Mouse (Mus musculus) limb, embryonic 14.5 days (tissue): ENCODE results near the gene Lrrc51. TPM values are rescaled to one million over a fixed set of nuclear protein-coding genes. Genes with fewer than 3 reads are reported as not detected.

ENCODE experiments used
- ATAC-seq: fragments of 200-750 bp; cut with Nextera tagmentation; 2 replicates; pipeline ENCODE4 v1.8.0; 2017; ENCODE audit warnings: low read depth, moderate number of reproducible peaks, moderate TSS enrichment; ENCODE audit not compliant: low FRiP score
- DNase-seq: peaks from one replicate; pipeline ENCODE4 v3.0.0-alpha.2; 2015; ENCODE audit warnings: low spot score
- H3K27ac ChIP-seq: fragments of 300-500 bp; sonication (generic); replicated peaks from 2 replicates; pipeline ENCODE4 v1.5.1; 2014; ENCODE audit warnings: low read depth, mild to moderate bottlenecking, low read length, moderate library complexity, mixed read lengths
- H3K27me3 ChIP-seq: fragments of 300-500 bp; sonication (generic); 2 replicates; pipeline ENCODE4 v1.6.1; 2014; ENCODE audit warnings: low read length, mixed read lengths; ENCODE audit not compliant: control insufficient read depth, insufficient read depth
- H3K36me3 ChIP-seq: fragments of 300-500 bp; sonication (generic); 2 replicates; pipeline ENCODE4 v1.6.1; 2014; ENCODE audit warnings: mild to moderate bottlenecking, low read length, moderate library complexity, mixed read lengths; ENCODE audit not compliant: control insufficient read depth, insufficient read depth
- H3K4me1 ChIP-seq: fragments of 300-500 bp; sonication (generic); 2 replicates; pipeline ENCODE4 v1.6.1; 2014; ENCODE audit warnings: antibody characterized with exemption, low read length, mixed read lengths; ENCODE audit not compliant: control insufficient read depth, insufficient read depth
- H3K4me2 ChIP-seq: fragments of 300-500 bp; sonication (generic); replicated peaks from 2 replicates; pipeline ENCODE4 v1.6.1; 2014; ENCODE audit warnings: low read depth, mild to moderate bottlenecking, low read length, moderate library complexity; ENCODE audit not compliant: severe bottlenecking
- H3K4me3 ChIP-seq: fragments of 300-500 bp; sonication (generic); replicated peaks from 2 replicates; pipeline ENCODE4 v1.5.1; 2014; ENCODE audit warnings: low read length
- H3K9ac ChIP-seq: fragments of 300-500 bp; sonication (generic); 2 replicates; pipeline ENCODE4 v1.6.1; 2014; ENCODE audit warnings: mild to moderate bottlenecking, low read depth, low read length, moderate library complexity; ENCODE audit not compliant: severe bottlenecking
- H3K9me3 ChIP-seq: fragments of 300-500 bp; sonication (generic); 2 replicates; pipeline ENCODE4 v1.6.1; 2016; ENCODE audit warnings: low read length; ENCODE audit not compliant: control insufficient read depth
- POLR2A ChIP-seq: fragments of 200-500 bp; IDR thresholded peaks from 2 replicates; pipeline ENCODE4 v1.8.0; 2012; ENCODE audit warnings: inconsistent platforms, mild to moderate bottlenecking, moderate library complexity, borderline replicate concordance; ENCODE audit not compliant: insufficient read depth, insufficient read length; ENCODE audit errors: extremely low read depth
- WGBS: fragments of 180-500 bp; shearing (Covaris S2); extraction: QIAGEN DNeasy Blood & Tissue Kit; methylation state at CpG from one replicate; pipeline ENCODE4 v1.1.7; 2014; 5-methylcytosine and 5-hydroxymethylcytosine counted together
- polyA plus RNA-seq, 2 experiments: library from polyadenylated mRNA; depleted of rRNA in 1 of 2; stranded (reverse) in 1 of 2; unstranded in 1 of 2; fragments of >200 nt; fragmentation: Nextera tagmentation in 1 of 2; extraction: Ambion mirVana in 1 of 2; gene quantifications; 2 replicates each; pipeline versions ENCODE4 v1.2.1 to v1.2.3; 2012 to 2014

Gene Lrrc51
- polyA plus RNA-seq, 2 experiments = 7.5 to 11.7 TPM

DNA sequence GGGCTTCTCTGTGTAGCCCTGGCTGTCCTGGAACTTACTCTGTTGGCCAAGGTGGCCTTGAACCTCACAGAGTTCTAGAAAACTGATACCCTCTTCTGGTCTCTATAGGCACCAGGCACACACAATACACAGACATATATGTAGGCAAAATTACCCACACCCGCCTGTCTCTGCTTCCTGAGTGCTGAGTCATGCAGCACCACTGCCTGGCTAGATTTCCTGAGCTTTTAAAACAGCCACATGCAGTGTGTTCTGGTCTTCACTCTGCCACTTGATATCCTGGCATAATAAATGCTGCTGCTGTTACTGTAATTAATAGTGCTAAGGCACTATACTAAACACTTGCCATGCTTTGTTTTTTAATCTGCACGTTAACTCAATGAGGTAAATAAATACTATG, 31.9 kb upstream of the Lrrc51 start:
- WGBS = 56% methylated on average over 2 of the region's 2 CpGs
- H3K4me1 ChIP-seq = peaks cover 20% of the 10 kb centered on the region
- no peaks in the 10 kb centered on the region for H3K36me3 ChIP-seq
- no peak overlapping the region for H3K27ac ChIP-seq
- no peak overlapping the region for H3K4me2 ChIP-seq
- no peaks in the 10 kb centered on the region for H3K9me3 ChIP-seq
- no peaks in the 10 kb centered on the region for H3K27me3 ChIP-seq
- H3K4me3 ChIP-seq = no peak overlapping the region
- ATAC-seq (no peak), DNase-seq (no peak)
- H3K9ac ChIP-seq = no peak overlapping the region
- TF ChIP-seq POLR2A = no peak

- H3K27me3 ChIP-seq = no peaks in the 10 kb centered on the region
- ATAC-seq = no peak
- H3K4me2 ChIP-seq = no peak overlapping the region
- no peak overlapping the region for H3K9ac ChIP-seq
- H3K27ac ChIP-seq = no peak overlapping the region
- no peak for TF ChIP-seq POLR2A
- no peak overlapping the region for H3K4me3 ChIP-seq
- 86% methylated on average over 4 of the region's 4 CpGs for WGBS
- no peaks in the 10 kb centered on the region for H3K36me3 ChIP-seq
- H3K9me3 ChIP-seq = no peaks in the 10 kb centered on the region
- H3K4me1 ChIP-seq = peaks cover 20% of the 10 kb centered on the region
- no peak for DNase-seq
Observed at GRCm38 (mm10) chr7:101964551-101964950, 30.9 kb upstream of the Lrrc51 start.

- Histone ChIP-seq H3K4me3 (no peak overlapping the region), H3K27ac (no peak overlapping the region), H3K27me3 (no peaks in the 10 kb centered on the region), H3K9ac (no peak overlapping the region), H3K9me3 (no peaks in the 10 kb centered on the region), H3K36me3 (no peaks in the 10 kb centered on the region), H3K4me1 (peaks cover 13% of the 10 kb centered on the region), H3K4me2 (no peak overlapping the region)
- no peak for ATAC-seq
- no peak for DNase-seq
- WGBS = 93% methylated on average over 2 of the region's 2 CpGs
- TF ChIP-seq POLR2A = no peak
Observed at GRCm38 (mm10) chr7:101963621-101964020, 29.9 kb upstream of the Lrrc51 start.

DNA sequence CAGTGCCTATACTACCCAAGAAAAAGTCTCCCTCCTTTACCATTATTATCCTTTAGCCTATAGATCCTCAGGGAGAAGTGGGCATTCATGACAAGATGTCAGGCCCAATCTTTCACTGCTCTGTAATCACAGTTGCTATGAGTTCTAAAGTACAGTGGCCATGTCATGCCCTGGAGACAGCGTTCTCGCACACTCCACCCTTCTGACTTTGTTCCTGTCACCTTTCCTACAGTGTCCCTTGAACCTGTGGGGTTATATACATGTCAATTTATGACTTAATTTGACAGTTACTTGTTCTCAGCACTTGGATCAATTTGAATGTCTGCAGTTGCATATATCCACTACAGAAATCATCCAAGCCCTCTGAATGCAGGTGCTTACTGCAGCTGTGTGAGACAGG, 29.1 kb upstream of the Lrrc51 start:
- H3K27me3 ChIP-seq = no peaks in the 10 kb centered on the region
- peaks cover 8% of the 10 kb centered on the region for H3K4me1 ChIP-seq
- no peaks in the 10 kb centered on the region for H3K36me3 ChIP-seq
- no peak overlapping the region for H3K4me3 ChIP-seq
- H3K9me3 ChIP-seq = no peaks in the 10 kb centered on the region
- no peak overlapping the region for H3K9ac ChIP-seq
- no peak for TF ChIP-seq POLR2A
- DNase-seq (no peak), ATAC-seq (no peak)
- H3K4me2 ChIP-seq = no peak overlapping the region
- WGBS = 90% methylated on average over 2 of the region's 2 CpGs
- no peak overlapping the region for H3K27ac ChIP-seq

GRCm38 (mm10) chr7:101956911-101957310, 23.2 kb upstream of the Lrrc51 start:
- Histone ChIP-seq H3K4me2 (no peak overlapping the region), H3K4me3 (no peak overlapping the region), H3K27ac (no peak overlapping the region), H3K27me3 (no peaks in the 10 kb centered on the region), H3K36me3 (no peaks in the 10 kb centered on the region), H3K9ac (no peak overlapping the region), H3K9me3 (no peaks in the 10 kb centered on the region), H3K4me1 (no peaks in the 10 kb centered on the region)
- 91% methylated on average over 5 of the region's 5 CpGs for WGBS
- no peak for TF ChIP-seq POLR2A
- ATAC-seq (no peak), DNase-seq (no peak)

GRCm38 (mm10) chr7:101956481-101956880, 22.8 kb upstream of the Lrrc51 start:
- DNase-seq (no peak), ATAC-seq (no peak)
- no peak overlapping the region for H3K27ac ChIP-seq
- no peaks in the 10 kb centered on the region for H3K27me3 ChIP-seq
- H3K4me2 ChIP-seq = no peak overlapping the region
- H3K4me1 ChIP-seq = no peaks in the 10 kb centered on the region
- WGBS = 79% methylated on average over 1 of the region's 1 CpGs
- H3K9ac ChIP-seq = no peak overlapping the region
- TF ChIP-seq POLR2A = no peak
- no peaks in the 10 kb centered on the region for H3K9me3 ChIP-seq
- no peak overlapping the region for H3K4me3 ChIP-seq
- H3K36me3 ChIP-seq = no peaks in the 10 kb centered on the region
